Mouse (Mus musculus) heart, embryonic 15.5 days (tissue): ENCODE measurements around the gene Tm7sf2. TPM values are rescaled to one million over a fixed set of nuclear protein-coding genes. Genes with fewer than 3 reads are reported as not detected.

Source experiments
- ATAC-seq: fragments of 200-750 bp; cut with Nextera tagmentation; replicated peaks from 2 replicates; pipeline ENCODE4 v1.8.0; 2017; ENCODE audit warnings: low read depth, moderate TSS enrichment; ENCODE audit not compliant: insufficient number of reproducible peaks, insufficient read depth, low FRiP score
- H3K27ac ChIP-seq: fragments of 300-500 bp; sonication (generic); 2 replicates; pipeline ENCODE4 v1.5.1; 2015; ENCODE audit warnings: mild to moderate bottlenecking, inconsistent platforms
- H3K27me3 ChIP-seq: fragments of 300-500 bp; sonication (generic); 2 replicates; pipeline ENCODE4 v1.6.1; 2015; ENCODE audit warnings: inconsistent platforms
- H3K36me3 ChIP-seq: fragments of 300-500 bp; sonication (generic); 2 replicates; pipeline ENCODE4 v1.6.1; 2015; ENCODE audit warnings: mild to moderate bottlenecking, inconsistent platforms
- H3K4me1 ChIP-seq: fragments of 300-500 bp; sonication (generic); replicated peaks from 2 replicates; pipeline ENCODE4 v1.6.1; 2015; ENCODE audit warnings: inconsistent platforms
- H3K4me2 ChIP-seq: fragments of 300-500 bp; sonication (generic); 2 replicates; pipeline ENCODE4 v1.6.1; 2015; ENCODE audit warnings: inconsistent platforms, mild to moderate bottlenecking, moderate library complexity
- H3K4me3 ChIP-seq: fragments of 300-500 bp; sonication (generic); 2 replicates; pipeline ENCODE4 v1.5.1; 2015; ENCODE audit warnings: mild to moderate bottlenecking, inconsistent platforms
- H3K9ac ChIP-seq: fragments of 300-500 bp; sonication (generic); 2 replicates; pipeline ENCODE4 v1.6.1; 2015; ENCODE audit warnings: mild to moderate bottlenecking, inconsistent platforms
- H3K9me3 ChIP-seq: fragments of 300-500 bp; sonication (generic); replicated peaks from 2 replicates; pipeline ENCODE4 v1.6.1; 2016; ENCODE audit warnings: inconsistent platforms
- WGBS: fragments of 180-500 bp; shearing (Covaris S2); methylation state at CpG from one replicate; pipeline ENCODE4 v1.1.7; 2015; ENCODE audit warnings: mixed read lengths; 5-methylcytosine and 5-hydroxymethylcytosine counted together
- polyA plus RNA-seq: library from polyadenylated mRNA; unstranded; fragments of >200 nt; fragmentation: Nextera tagmentation; extraction: Ambion mirVana; gene quantifications from 2 replicates; pipeline ENCODE4 v1.2.1, GENCODE M21; 2015

Tm7sf2 gene
- 5.4 and 11.3 TPM in 2 replicates for polyA plus RNA-seq

- peaks cover 23% of the 10 kb centered on the region for H3K4me1 ChIP-seq
- 12% methylated on average over 33 of the region's 33 CpGs for WGBS
- no peaks in the 10 kb centered on the region for H3K27me3 ChIP-seq
- peak within 1 kb of the TSS; percentile 50 for H3K27ac ChIP-seq
- H3K9ac ChIP-seq: peak within 1 kb of the TSS; percentile 49
- peaks cover 28% of the 10 kb centered on the region; the same call in 1 of the 2 replicates for H3K36me3 ChIP-seq
- peak within 1 kb of the TSS; percentile 91 for H3K4me2 ChIP-seq
- peak; percentile 88 for ATAC-seq
- no peaks in the 10 kb centered on the region for H3K9me3 ChIP-seq
- H3K4me3 ChIP-seq: peak within 1 kb of the TSS; percentile 50
Measured at GRCm38 (mm10) chr19:6067724-6068415, at the start of gene Tm7sf2. Gene Tm7sf2 (minus strand): TSS chr19:6068373.

- Histone ChIP-seq H3K9ac (peak overlapping the region; percentile 79), H3K36me3 (peaks cover 23% of the 10 kb centered on the region), H3K9me3 (no peaks in the 10 kb centered on the region), H3K27me3 (no peaks in the 10 kb centered on the region), H3K4me3 (peak overlapping the region; percentile 71), H3K4me2 (peak overlapping the region; percentile 93), H3K27ac (peak overlapping the region; percentile 99), H3K4me1 (peaks cover 24% of the 10 kb centered on the region)
- WGBS: 4% methylated on average over 32 of the region's 32 CpGs
- ATAC-seq: no peak
Measured at GRCm38 (mm10) chr19:6117346-6117985, 49.3 kb upstream of the Tm7sf2 start.

- no peaks in the 10 kb centered on the region for H3K9me3 ChIP-seq
- no peak for ATAC-seq
- H3K4me2 ChIP-seq: peak overlapping the region; percentile 93
- 82% methylated on average over 15 of the region's 15 CpGs for WGBS
- H3K4me1 ChIP-seq: peaks cover 24% of the 10 kb centered on the region
- H3K27me3 ChIP-seq: no peaks in the 10 kb centered on the region
- peak overlapping the region; percentile 33; the same call in 1 of the 2 replicates for H3K27ac ChIP-seq
- peak overlapping the region; percentile 71 for H3K4me3 ChIP-seq
- peaks cover 23% of the 10 kb centered on the region for H3K36me3 ChIP-seq
- peak overlapping the region; percentile 3; the same call in 1 of the 2 replicates for H3K9ac ChIP-seq
Measured at GRCm38 (mm10) chr19:6116113-6116850, 48.1 kb upstream of the Tm7sf2 start.

- no peaks in the 10 kb centered on the region for H3K9me3 ChIP-seq
- H3K4me3 ChIP-seq: no peak overlapping the region
- H3K27me3 ChIP-seq: no peaks in the 10 kb centered on the region
- H3K36me3 ChIP-seq: peaks cover 20% of the 10 kb centered on the region
- no peak overlapping the region for H3K27ac ChIP-seq
- no peak for ATAC-seq
- peaks cover 18% of the 10 kb centered on the region for H3K4me1 ChIP-seq
- H3K9ac ChIP-seq: no peak overlapping the region
- no peak overlapping the region for H3K4me2 ChIP-seq
- WGBS: 51% methylated on average over 6 of the region's 6 CpGs
Measured at GRCm38 (mm10) chr19:6113116-6113515, 44.9 kb upstream of the Tm7sf2 start.

- Histone ChIP-seq H3K4me1 (no peaks in the 10 kb centered on the region), H3K27ac (no peak within 1 kb of the TSS), H3K36me3 (no peaks in the 10 kb centered on the region), H3K4me3 (no peak within 1 kb of the TSS), H3K9me3 (no peaks in the 10 kb centered on the region), H3K9ac (no peak within 1 kb of the TSS), H3K27me3 (no peaks in the 10 kb centered on the region), H3K4me2 (no peak within 1 kb of the TSS)
- WGBS: 86% methylated on average over 7 of the region's 7 CpGs
- no peak for ATAC-seq
Measured at GRCm38 (mm10) chr19:6105586-6105985, 37.4 kb upstream of the Tm7sf2 start, which contains the start of gene Naaladl1. Gene Naaladl1 (plus strand): TSS chr19:6105782.

GRCm38 (mm10) chr19:6104476-6104875 lies 36.3 kb upstream of the Tm7sf2 start:
- H3K9ac ChIP-seq: no peak overlapping the region
- H3K9me3 ChIP-seq: no peaks in the 10 kb centered on the region
- no peaks in the 10 kb centered on the region for H3K27me3 ChIP-seq
- H3K36me3 ChIP-seq: no peaks in the 10 kb centered on the region
- no peaks in the 10 kb centered on the region for H3K4me1 ChIP-seq
- H3K4me2 ChIP-seq: no peak overlapping the region
- WGBS: 52% methylated on average over 4 of the region's 4 CpGs
- no peak overlapping the region for H3K27ac ChIP-seq
- no peak for ATAC-seq
- H3K4me3 ChIP-seq: no peak overlapping the region

- H3K4me1 ChIP-seq: no peaks in the 10 kb centered on the region
- no peak overlapping the region for H3K4me3 ChIP-seq
- H3K9ac ChIP-seq: no peak overlapping the region
- no peaks in the 10 kb centered on the region for H3K27me3 ChIP-seq
- no peak for ATAC-seq
- no peaks in the 10 kb centered on the region for H3K9me3 ChIP-seq
- no peak overlapping the region for H3K4me2 ChIP-seq
- 70% methylated on average over 6 of the region's 6 CpGs for WGBS
- no peak overlapping the region for H3K27ac ChIP-seq
- no peaks in the 10 kb centered on the region for H3K36me3 ChIP-seq
Measured at GRCm38 (mm10) chr19:6102169-6102853, 34.1 kb upstream of the Tm7sf2 start.

- Histone ChIP-seq H3K27me3 (no peaks in the 10 kb centered on the region), H3K4me1 (no peaks in the 10 kb centered on the region), H3K36me3 (no peaks in the 10 kb centered on the region), H3K9me3 (no peaks in the 10 kb centered on the region), H3K4me2 (no peak overlapping the region), H3K27ac (no peak overlapping the region), H3K4me3 (no peak overlapping the region), H3K9ac (no peak overlapping the region)
- no peak for ATAC-seq
- 73% methylated on average over 6 of the region's 6 CpGs for WGBS
Measured at GRCm38 (mm10) chr19:6101186-6101585, 33.0 kb upstream of the Tm7sf2 start.

- no peak overlapping the region for H3K9ac ChIP-seq
- H3K9me3 ChIP-seq: no peaks in the 10 kb centered on the region
- H3K27ac ChIP-seq: no peak overlapping the region
- no peaks in the 10 kb centered on the region for H3K27me3 ChIP-seq
- H3K4me3 ChIP-seq: no peak overlapping the region
- H3K4me1 ChIP-seq: no peaks in the 10 kb centered on the region
- ATAC-seq: no peak
- H3K4me2 ChIP-seq: no peak overlapping the region
- 75% methylated on average over 3 of the region's 3 CpGs for WGBS
- 0 out of 2 replicates have a peak, but pooled peaks cover 6% of the 10 kb centered on the region for H3K36me3 ChIP-seq
Measured at GRCm38 (mm10) chr19:6097847-6098246, 29.7 kb upstream of the Tm7sf2 start.

- ATAC-seq: no peak
- WGBS: 87% methylated on average over 7 of the region's 7 CpGs
- Histone ChIP-seq H3K9ac (no peak within 1 kb of the TSS), H3K36me3 (peaks cover 30% of the 10 kb centered on the region), H3K4me3 (no peak within 1 kb of the TSS), H3K27ac (no peak within 1 kb of the TSS), H3K9me3 (no peaks in the 10 kb centered on the region), H3K4me1 (no peaks in the 10 kb centered on the region), H3K27me3 (no peaks in the 10 kb centered on the region), H3K4me2 (no peak within 1 kb of the TSS)
Measured at GRCm38 (mm10) chr19:6094119-6094518, 25.9 kb upstream of the Tm7sf2 start, which contains the start of gene AC131692.1. Gene AC131692.1 (plus strand): TSS chr19:6094419.

- H3K27ac ChIP-seq: no peak overlapping the region
- ATAC-seq: no peak
- H3K4me2 ChIP-seq: no peak overlapping the region
- peaks cover 18% of the 10 kb centered on the region for H3K4me1 ChIP-seq
- H3K9me3 ChIP-seq: no peaks in the 10 kb centered on the region
- H3K36me3 ChIP-seq: peaks cover 36% of the 10 kb centered on the region
- H3K4me3 ChIP-seq: no peak overlapping the region
- 93% methylated on average over 13 of the region's 13 CpGs for WGBS
- no peak overlapping the region for H3K9ac ChIP-seq
- H3K27me3 ChIP-seq: no peaks in the 10 kb centered on the region
Measured at GRCm38 (mm10) chr19:6088841-6089240, 20.7 kb upstream of the Tm7sf2 start.
